Mouse (Mus musculus) spleen, adult 2 months (tissue): Measurements from ENCODE around the gene Rnf186. TPM values are rescaled to one million over a fixed set of nuclear protein-coding genes. Genes with fewer than 3 reads are reported as not detected.

Experiments used
- DNase-seq, 2 experiments: peaks; one replicate each; pipeline versions ENCODE4 v3.0.0 to v3.0.0-alpha.2; 2012 to 2021; ENCODE audit warnings: low spot score in 2 of 2, low read depth in 1 of 2
- H3K27ac ChIP-seq: fragments of 200-500 bp; 2 replicates; pipeline ENCODE4 v1.5.1; 2012; ENCODE audit warnings: low read length, inconsistent platforms; ENCODE audit not compliant: insufficient read depth
- H3K27me3 ChIP-seq: fragments of 200-500 bp; 2 replicates; pipeline ENCODE4 v1.6.1; 2012; ENCODE audit warnings: mild to moderate bottlenecking, moderate library complexity, low read length, inconsistent platforms; ENCODE audit not compliant: control insufficient read depth, insufficient read depth
- H3K36me3 ChIP-seq: fragments of 200-500 bp; 2 replicates; pipeline ENCODE4 v1.6.1; 2012; ENCODE audit warnings: mild to moderate bottlenecking, low read length, inconsistent platforms; ENCODE audit not compliant: control insufficient read depth, insufficient read depth
- H3K4me1 ChIP-seq: fragments of 200-500 bp; 2 replicates; pipeline ENCODE4 v1.6.1; 2011; ENCODE audit warnings: inconsistent platforms; ENCODE audit not compliant: control insufficient read depth, insufficient read depth, insufficient read length
- H3K4me3 ChIP-seq: fragments of 200-500 bp; 2 replicates; pipeline ENCODE4 v1.5.1; 2011; ENCODE audit warnings: mild to moderate bottlenecking, inconsistent platforms; ENCODE audit not compliant: insufficient read depth, insufficient read length; ENCODE audit errors: extremely low read depth
- CTCF ChIP-seq: fragments of 200-500 bp; IDR thresholded peaks from 2 replicates; pipeline ENCODE4 v1.5.1; 2011; ENCODE audit warnings: mild to moderate bottlenecking, inconsistent platforms; ENCODE audit not compliant: insufficient read depth, insufficient read length, insufficient replicate concordance; ENCODE audit errors: extremely low read depth
- POLR2A ChIP-seq: fragments of 200-500 bp; IDR thresholded peaks from 2 replicates; pipeline ENCODE4 v1.6.1; 2011; ENCODE audit warnings: low read depth, low read length, inconsistent platforms
- WGBS: fragments of 180-500 bp; shearing (Covaris S2); methylation state at CpG from one replicate; pipeline ENCODE4 v1.1.7; 2018; 5-methylcytosine and 5-hydroxymethylcytosine counted together
- polyA plus RNA-seq: library from polyadenylated mRNA; depleted of rRNA; stranded (reverse); fragments of >200 nt; gene quantifications from 2 replicates; pipeline ENCODE4 v1.2.3, GENCODE M21; 2012; rRNA removed

Rnf186 gene
- 0.06 and 0.07 TPM in 2 replicates for polyA plus RNA-seq

DNA sequence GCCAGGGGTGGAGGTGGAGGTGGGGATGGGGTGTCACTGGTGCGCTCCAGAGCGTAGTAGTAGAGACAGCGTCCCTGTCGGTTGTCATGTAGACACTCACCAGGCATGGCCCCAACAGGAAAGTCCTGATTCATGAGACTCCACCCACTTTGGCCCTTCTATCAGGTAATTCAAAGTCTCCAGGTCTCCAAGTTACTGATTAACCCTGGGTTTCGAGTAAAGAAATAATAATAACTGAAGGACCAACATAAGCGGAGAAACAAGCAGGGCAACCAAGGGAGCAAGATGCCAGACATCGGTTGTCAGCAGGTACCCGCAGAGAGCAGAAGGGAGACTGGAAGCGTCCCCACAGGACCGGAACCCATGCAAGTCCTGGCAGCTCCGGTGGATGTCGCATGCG, at the start of gene Rnf186:
TSS of gene Rnf186 (plus strand) at position 247 of the 400 bp plus-strand sequence.
- Histone ChIP-seq H3K4me1 (peaks cover 4% of the 10 kb centered on the region; the same call in 1 of the 2 replicates), H3K27ac (no peak within 1 kb of the TSS), H3K4me3 (no peak within 1 kb of the TSS), H3K27me3 (no peaks in the 10 kb centered on the region), H3K36me3 (no peaks in the 10 kb centered on the region)
- DNase-seq: no peak
- 93% methylated on average over 13 of the region's 13 CpGs for WGBS
- no peak for TF ChIP-seq CTCF
- no peak for TF ChIP-seq POLR2A

DNA sequence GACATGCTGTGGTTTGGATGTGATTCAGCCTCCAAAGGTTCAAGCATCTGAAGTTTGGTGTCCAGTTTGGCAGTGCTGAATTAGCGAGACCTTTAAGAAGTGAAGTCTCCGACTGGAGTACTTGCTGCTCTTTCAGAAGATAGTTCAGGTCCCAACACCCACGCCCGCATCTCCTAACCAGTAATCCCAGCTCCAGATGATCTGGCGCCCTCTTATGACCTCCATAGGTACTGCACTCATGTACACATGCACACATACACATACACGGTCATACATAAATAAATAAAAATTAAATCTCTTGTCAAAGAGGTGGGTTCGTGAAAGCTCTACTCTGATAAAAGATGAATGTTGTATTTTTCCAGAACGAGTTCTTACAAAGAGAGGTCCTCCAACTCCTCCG, 49.6 kb upstream of the Rnf186 start:
- no peak overlapping the region for H3K4me3 ChIP-seq
- DNase-seq: no peak
- H3K36me3 ChIP-seq: no peaks in the 10 kb centered on the region
- WGBS: 87% methylated on average over 9 of the region's 9 CpGs
- H3K4me1 ChIP-seq: peaks cover 4% of the 10 kb centered on the region; the same call in 1 of the 2 replicates
- H3K27me3 ChIP-seq: no peaks in the 10 kb centered on the region
- no peak overlapping the region for H3K27ac ChIP-seq
- TF ChIP-seq POLR2A (no peak), CTCF (no peak)

DNA sequence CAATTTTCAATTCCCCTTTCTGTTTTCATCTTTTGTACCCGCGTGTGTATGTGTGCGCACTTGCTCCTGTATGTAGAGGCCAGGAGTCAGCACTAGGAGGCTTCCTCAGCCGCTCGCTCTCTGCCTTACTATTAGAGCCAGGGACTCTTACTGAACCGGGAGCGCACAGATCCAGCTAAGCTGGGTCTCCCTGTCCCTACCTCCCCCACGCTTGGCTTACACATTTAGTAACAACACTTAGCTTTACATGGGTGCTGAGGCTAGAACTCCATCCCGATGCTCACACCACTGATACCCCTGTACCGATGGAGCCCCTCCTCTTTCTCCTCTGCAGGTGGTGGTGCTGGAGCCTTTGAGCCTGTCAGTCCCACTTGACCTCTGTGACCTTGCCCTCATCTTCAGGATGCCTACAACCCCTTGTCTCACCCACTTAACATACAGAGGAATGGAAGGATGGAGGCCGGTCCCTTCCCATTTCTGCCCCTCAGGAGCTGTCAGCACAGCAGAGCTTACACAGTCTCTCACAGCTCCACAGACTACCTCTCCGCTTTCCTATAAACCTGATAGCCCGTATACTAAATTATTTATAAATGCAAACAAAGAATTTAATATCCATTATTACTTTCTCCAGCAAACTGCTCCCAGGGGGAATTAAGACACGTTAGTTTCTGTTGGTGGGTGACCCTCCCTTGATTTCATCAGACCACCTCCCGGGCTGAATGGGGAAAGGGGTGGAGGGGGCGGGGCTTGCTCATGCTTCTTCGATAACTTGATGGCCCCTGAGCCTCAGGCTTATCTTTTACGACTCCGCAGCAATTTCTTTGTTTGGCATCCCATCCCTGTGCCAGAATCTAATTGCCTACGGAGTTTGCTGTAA, 45.4 kb upstream of the Rnf186 start:
- H3K27ac ChIP-seq: no peak overlapping the region
- no peaks in the 10 kb centered on the region for H3K27me3 ChIP-seq
- no peaks in the 10 kb centered on the region for H3K4me1 ChIP-seq
- H3K36me3 ChIP-seq: no peaks in the 10 kb centered on the region
- WGBS: 47% methylated on average over 20 of the region's 20 CpGs
- no peak for TF ChIP-seq POLR2A
- no peak overlapping the region for H3K4me3 ChIP-seq
- DNase-seq: no peak

DNA sequence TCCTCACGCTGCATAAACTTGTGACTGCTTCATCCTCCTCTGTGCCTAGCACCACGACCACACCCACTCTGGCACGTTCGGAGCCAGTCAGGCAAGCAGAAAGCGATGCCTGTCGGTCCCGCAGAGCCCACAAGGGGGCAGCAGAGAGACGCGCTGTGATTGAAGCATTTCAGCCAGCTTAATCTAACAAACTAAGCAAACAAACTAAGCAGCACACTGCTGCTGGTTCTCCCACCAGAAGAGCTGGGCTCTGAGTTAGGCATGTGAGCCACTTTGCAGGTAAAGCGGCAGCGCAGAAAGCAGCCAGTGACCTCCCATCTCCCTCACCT, 44.8 kb upstream of the Rnf186 start:
- H3K4me3 ChIP-seq: no peak overlapping the region
- no peak for TF ChIP-seq POLR2A
- peak; percentile 99 for TF ChIP-seq CTCF
- no peaks in the 10 kb centered on the region for H3K4me1 ChIP-seq
- peak; percentile 66 to 85 for DNase-seq
- H3K27me3 ChIP-seq: no peaks in the 10 kb centered on the region
- 5% methylated on average over 11 of the region's 11 CpGs for WGBS
- no peak overlapping the region for H3K27ac ChIP-seq
- H3K36me3 ChIP-seq: no peaks in the 10 kb centered on the region

DNA sequence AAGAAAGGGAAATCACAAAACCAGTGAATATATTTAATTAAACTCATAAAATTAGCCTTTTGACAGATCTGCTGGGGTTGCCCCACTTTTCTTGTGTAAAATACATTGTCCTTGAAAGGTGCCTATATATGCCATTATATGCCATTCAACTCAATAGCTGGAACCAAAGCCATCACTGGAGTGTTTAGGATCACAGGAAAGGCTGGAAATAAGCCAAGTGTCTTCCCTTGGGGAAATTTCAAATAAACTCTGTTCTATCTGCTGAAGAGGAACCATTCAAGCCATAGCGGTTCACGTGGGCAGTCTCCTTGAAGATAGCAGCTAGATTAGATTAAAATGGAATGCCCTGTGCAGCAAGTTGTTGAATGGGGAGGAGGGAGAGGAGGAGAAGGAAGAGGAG, 41.4 kb upstream of the Rnf186 start:
- no peak for TF ChIP-seq POLR2A
- no peak for TF ChIP-seq CTCF
- no peaks in the 10 kb centered on the region for H3K27me3 ChIP-seq
- H3K4me1 ChIP-seq: no peaks in the 10 kb centered on the region
- H3K36me3 ChIP-seq: no peaks in the 10 kb centered on the region
- no peak overlapping the region for H3K4me3 ChIP-seq
- H3K27ac ChIP-seq: no peak overlapping the region
- DNase-seq: no peak
- WGBS: 83% methylated on average over 2 of the region's 2 CpGs

DNA sequence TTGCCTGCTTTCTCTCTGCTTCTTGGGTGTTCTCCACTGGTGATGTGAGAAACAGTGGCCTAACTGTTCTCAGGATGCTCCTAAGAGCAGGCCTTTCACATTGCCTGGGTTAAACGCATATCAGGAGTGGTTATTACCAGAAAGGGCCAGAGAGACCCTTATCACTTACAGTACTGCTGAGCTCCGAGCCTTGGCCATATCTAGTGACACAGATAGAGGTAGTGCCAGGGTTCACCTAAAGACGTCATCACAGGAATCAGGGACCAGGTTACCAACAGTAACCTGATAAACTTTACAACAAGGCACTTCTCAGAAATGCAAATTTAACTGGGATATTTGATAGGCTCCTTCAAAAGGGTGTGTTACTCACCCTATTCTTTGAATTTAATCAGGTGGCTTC, 33.0 kb upstream of the Rnf186 start:
- Histone ChIP-seq H3K27me3 (peaks cover 2% of the 10 kb centered on the region; the same call in 1 of the 2 replicates), H3K4me1 (peaks cover 2% of the 10 kb centered on the region; the same call in 1 of the 2 replicates), H3K4me3 (no peak overlapping the region), H3K27ac (no peak overlapping the region), H3K36me3 (no peaks in the 10 kb centered on the region)
- TF ChIP-seq CTCF: no peak
- no peak for TF ChIP-seq POLR2A
- 75% methylated on average over 3 of the region's 3 CpGs for WGBS
- no peak for DNase-seq
